Mouse (Mus musculus): ENCODE data around the gene Pcx.

DNA sequence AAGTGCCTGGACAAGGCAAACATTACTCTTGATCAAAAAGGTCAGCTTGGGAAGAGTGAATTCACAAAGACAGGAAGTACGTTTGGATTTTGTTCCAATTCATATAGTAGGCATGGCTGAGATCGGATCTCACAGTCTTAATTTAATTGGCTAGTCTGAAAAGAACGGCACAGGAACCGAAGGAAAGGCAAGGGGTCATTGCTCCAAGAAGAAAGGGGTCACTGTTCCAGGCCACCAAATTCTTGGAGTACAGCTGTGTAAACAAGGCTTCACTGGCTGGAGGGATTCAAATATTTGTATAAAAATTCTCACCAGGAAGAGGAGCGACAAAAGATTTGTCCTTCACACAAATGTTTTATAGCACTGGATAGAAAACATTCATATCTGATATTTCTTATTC is 25.3 kb upstream of the Pcx start:
- no peak for TF ChIP-seq CTCF (IDR thresholded peaks at IDR 0.05; ENCODE audit: control insufficient read depth, insufficient read depth, insufficient read length)
- no peak for TF ChIP-seq FOSL1 (IDR thresholded peaks at IDR 0.05; ENCODE audit: insufficient read depth, low read length, poor library complexity, severe bottlenecking)
- TF ChIP-seq USF1 (IDR thresholded peaks at IDR 0.05; ENCODE audit: low read depth): no peak
- TF ChIP-seq MYOG (IDR thresholded peaks at IDR 0.05; ENCODE audit: control insufficient read depth, extremely low read depth, insufficient read length): no peak
- no peak for TF ChIP-seq CEBPB (IDR thresholded peaks at IDR 0.05; ENCODE audit: low read depth)
- no peak for TF ChIP-seq MAX (IDR thresholded peaks at IDR 0.05)
- no peak for TF ChIP-seq MYOD1 (IDR thresholded peaks at IDR 0.05; ENCODE audit: control insufficient read depth, insufficient read length, low read depth)
